Mouse (Mus musculus): ENCODE data around the gene Xcr1.

Xcr1 gene

GRCm38 (mm10) chr9:123815444-123815843 lies 46.4 kb downstream of the Xcr1 start:
- no peak for DNase-seq (ENCODE audit: low read depth, low spot score)

- no peak for DNase-seq (ENCODE audit: low read depth, low spot score)
Measured at GRCm38 (mm10) chr9:123814821-123815220, 47.0 kb downstream of the Xcr1 start.

GRCm38 (mm10) chr9:123814326-123814725 lies 47.5 kb downstream of the Xcr1 start:
- DNase-seq (ENCODE audit: low read depth, low spot score): peak; percentile 50

GRCm38 (mm10) chr9:123811831-123812230 lies 50.0 kb downstream of the Xcr1 start:
- no peak for DNase-seq (ENCODE audit: low read depth, low spot score)

GRCm38 (mm10) chr9:123808583-123808982 lies 53.2 kb downstream of the Xcr1 start:
- DNase-seq (ENCODE audit: low read depth, low spot score): no peak

- DNase-seq (ENCODE audit: low read depth, low spot score): peak; percentile 58
Measured at GRCm38 (mm10) chr9:123806267-123806666, 55.6 kb downstream of the Xcr1 start, which contains the start of gene Cxcr6. TSS of gene Cxcr6 (plus strand) at chr9:123806475.

- peak; percentile 51 for DNase-seq (ENCODE audit: low read depth, low spot score)
Measured at GRCm38 (mm10) chr9:123805241-123805640, 56.6 kb downstream of the Xcr1 start.

GRCm38 (mm10) chr9:123802896-123803295 lies 58.9 kb downstream of the Xcr1 start:
- DNase-seq (ENCODE audit: low read depth, low spot score): peak; percentile 17

- DNase-seq (ENCODE audit: low read depth, low spot score): no peak
Measured at GRCm38 (mm10) chr9:123802421-123802820, 59.4 kb downstream of the Xcr1 start.

Data from CD4-positive, CD25-positive, alpha-beta regulatory T cell, adult 2 months (primary cell).